Mouse (Mus musculus): ENCODE measurements at regions not wholly inside any gene's neighbourhood (a gene's known extent, or its start where the extent isn't known, plus 50 kb on each side); places are given as distances from the start of the nearest gene placed in this dataset.

GRCm38 (mm10) chr1:148965358-148965757 lies 995.7 kb downstream of the Pla2g4a start:
- H3K4me3 ChIP-seq (replicated peaks in 1 of 3; ENCODE audit: low read depth in 2 of 3, low read length in 2 of 3, poor library complexity in 1 of 3), result no peak overlapping the region
- no peak for DNase-seq (ENCODE audit: extremely low read depth)
- no peaks in the 10 kb centered on the region for H3K4me1 ChIP-seq (ENCODE audit: control insufficient read depth in 1 of 2, insufficient read depth in 2 of 2)
- TF ChIP-seq MXI1 (IDR thresholded peaks at IDR 0.05; ENCODE audit: low read depth, low read length), result no peak
- TF ChIP-seq MAZ (IDR thresholded peaks at IDR 0.05; ENCODE audit: low read depth, low read length), result no peak
- no peak for TF ChIP-seq RCOR1 (conservative IDR thresholded peaks at IDR 0.05; ENCODE audit: low read depth, low read length)
- no peak for TF ChIP-seq UBTF (IDR thresholded peaks at IDR 0.05; ENCODE audit: low read depth, low read length)
- TF ChIP-seq TBP (conservative IDR thresholded peaks at IDR 0.05; ENCODE audit: low read depth, low read length), result no peak
- no peak for TF ChIP-seq SIN3A (IDR thresholded peaks at IDR 0.05; ENCODE audit: low read length)
- no peaks in the 10 kb centered on the region for H3K79me2 ChIP-seq (replicated peaks; ENCODE audit: control insufficient read depth, extremely low read depth, insufficient read depth, poor library complexity, severe bottlenecking)
- in situ Hi-C loops (cut with MboI; ENCODE audit: low pct_ligation_motif_present, low pct_unique_long_range_greater_than_20kb, low sequenced_read_pairs), result no loop called here
- peaks cover 18% of the 10 kb centered on the region for H3K9me3 ChIP-seq (replicated peaks; ENCODE audit: low read length)
- H3K4me2 ChIP-seq (ENCODE audit: insufficient read depth, low read depth, poor library complexity, severe bottlenecking), result no peak overlapping the region
- H3K9ac ChIP-seq (ENCODE audit: insufficient read depth, low read depth), result no peak overlapping the region
- H3K27me3 ChIP-seq (replicated peaks), result no peaks in the 10 kb centered on the region
- dilution Hi-C loops (cut with MboI; ENCODE audit: extremely low pct_ligation_motif_present, extremely low pct_unique_long_range_greater_than_20kb, low sequenced_read_pairs), result no loop called here
- no peak overlapping the region for H3K27ac ChIP-seq (ENCODE audit: insufficient read depth, low read depth)
- no peaks in the 10 kb centered on the region for H3K36me3 ChIP-seq (replicated peaks in 1 of 2; ENCODE audit: control insufficient read depth in 1 of 2, insufficient read depth in 1 of 2, low read length in 1 of 2)

- Histone ChIP-seq H3K27ac (ENCODE audit: insufficient read depth, low read depth) (no peak overlapping the region), H3K4me3 (replicated peaks in 1 of 3; ENCODE audit: low read depth in 2 of 3, low read length in 2 of 3, poor library complexity in 1 of 3) (no peak overlapping the region), H3K27me3 (replicated peaks) (no peaks in the 10 kb centered on the region), H3K4me2 (ENCODE audit: insufficient read depth, low read depth, poor library complexity, severe bottlenecking) (no peak overlapping the region), H3K4me1 (ENCODE audit: control insufficient read depth in 1 of 2, insufficient read depth in 2 of 2) (no peaks in the 10 kb centered on the region), H3K9me3 (replicated peaks; ENCODE audit: low read length) (peaks cover 20% of the 10 kb centered on the region), H3K79me2 (replicated peaks; ENCODE audit: control insufficient read depth, extremely low read depth, insufficient read depth, poor library complexity, severe bottlenecking) (no peaks in the 10 kb centered on the region), H3K9ac (ENCODE audit: insufficient read depth, low read depth) (no peak overlapping the region), H3K36me3 (replicated peaks in 1 of 2; ENCODE audit: control insufficient read depth in 1 of 2, insufficient read depth in 1 of 2, low read length in 1 of 2) (no peaks in the 10 kb centered on the region)
- dilution Hi-C loops (cut with MboI; ENCODE audit: extremely low pct_ligation_motif_present, extremely low pct_unique_long_range_greater_than_20kb, low sequenced_read_pairs), result no loop called here
- in situ Hi-C loops (cut with MboI; ENCODE audit: low pct_ligation_motif_present, low pct_unique_long_range_greater_than_20kb, low sequenced_read_pairs), result no loop called here
- no peak for DNase-seq (ENCODE audit: extremely low read depth)
- TF ChIP-seq IRF4 (IDR thresholded peaks at IDR 0.05; ENCODE audit: low read depth, low read length) (no peak), BHLHE40 (IDR thresholded peaks at IDR 0.05; ENCODE audit: low read depth, low read length) (no peak), E2F4 (IDR thresholded peaks at IDR 0.05; ENCODE audit: insufficient replicate concordance, low read depth, low read length) (no peak), MEF2A (IDR thresholded peaks at IDR 0.05; ENCODE audit: borderline replicate concordance, low read depth, low read length) (no peak), ZMIZ1 (IDR thresholded peaks at IDR 0.05; ENCODE audit: low read depth, low read length) (no peak), JUN (IDR thresholded peaks at IDR 0.05; ENCODE audit: insufficient read depth, low read depth, low read length) (no peak), MXI1 (IDR thresholded peaks at IDR 0.05; ENCODE audit: low read depth, low read length) (no peak), RCOR1 (conservative IDR thresholded peaks at IDR 0.05; ENCODE audit: low read depth, low read length) (no peak), ETS1 (conservative IDR thresholded peaks at IDR 0.05; ENCODE audit: low read depth, low read length) (no peak)
These were observed 1026.7 kb downstream of the Pla2g4a start for GRCm38 (mm10) chr1:148934366-148934765.

- Histone ChIP-seq H3K27ac (ENCODE audit: insufficient read depth, low read depth) (no peak overlapping the region), H3K79me2 (replicated peaks; ENCODE audit: control insufficient read depth, extremely low read depth, insufficient read depth, poor library complexity, severe bottlenecking) (no peaks in the 10 kb centered on the region), H3K27me3 (replicated peaks) (no peaks in the 10 kb centered on the region), H3K9ac (ENCODE audit: insufficient read depth, low read depth) (no peak overlapping the region), H3K4me2 (ENCODE audit: insufficient read depth, low read depth, poor library complexity, severe bottlenecking) (no peak overlapping the region), H3K4me1 (ENCODE audit: control insufficient read depth in 1 of 2, insufficient read depth in 2 of 2) (no peaks in the 10 kb centered on the region), H3K36me3 (replicated peaks in 1 of 2; ENCODE audit: control insufficient read depth in 1 of 2, insufficient read depth in 1 of 2, low read length in 1 of 2) (no peaks in the 10 kb centered on the region), H3K9me3 (replicated peaks; ENCODE audit: low read length) (peaks cover 13% of the 10 kb centered on the region), H3K4me3 (replicated peaks in 1 of 3; ENCODE audit: low read depth in 2 of 3, low read length in 2 of 3, poor library complexity in 1 of 3) (no peak overlapping the region)
- in situ Hi-C loops (cut with MboI; ENCODE audit: low pct_ligation_motif_present, low pct_unique_long_range_greater_than_20kb, low sequenced_read_pairs) (no loop called here), dilution Hi-C loops (cut with MboI; ENCODE audit: extremely low pct_ligation_motif_present, extremely low pct_unique_long_range_greater_than_20kb, low sequenced_read_pairs) (no loop called here)
- no peak for DNase-seq (ENCODE audit: extremely low read depth)
- no peak for TF ChIP-seq CHD2 (IDR thresholded peaks at IDR 0.05; ENCODE audit: low read length)
- TF ChIP-seq KAT2A (IDR thresholded peaks at IDR 0.05; ENCODE audit: insufficient replicate concordance, low read length), result no peak
- TF ChIP-seq ZMIZ1 (IDR thresholded peaks at IDR 0.05; ENCODE audit: low read depth, low read length), result no peak
- TF ChIP-seq ZC3H11A (IDR thresholded peaks at IDR 0.05; ENCODE audit: low read depth, low read length), result no peak
- no peak for TF ChIP-seq RAD21 (IDR thresholded peaks at IDR 0.05; ENCODE audit: low read depth, low read length)
- no peak for TF ChIP-seq SIN3A (IDR thresholded peaks at IDR 0.05; ENCODE audit: low read length)
- no peak for TF ChIP-seq CTCF (conservative IDR thresholded peaks at IDR 0.05 in 1 of 2, IDR thresholded peaks at IDR 0.05 in 1 of 2; ENCODE audit: low read depth in 2 of 2, low read length in 2 of 2)
- no peak for TF ChIP-seq E2F4 (IDR thresholded peaks at IDR 0.05; ENCODE audit: insufficient replicate concordance, low read depth, low read length)
- TF ChIP-seq ELF1 (IDR thresholded peaks at IDR 0.05; ENCODE audit: low read depth, low read length), result no peak
- TF ChIP-seq CHD1 (IDR thresholded peaks at IDR 0.05; ENCODE audit: low read depth, low read length), result no peak
- no peak for TF ChIP-seq GABPA (IDR thresholded peaks at IDR 0.05; ENCODE audit: insufficient replicate concordance, low read depth, low read length)
- TF ChIP-seq RCOR1 (conservative IDR thresholded peaks at IDR 0.05; ENCODE audit: low read depth, low read length), result no peak
- TF ChIP-seq MAFK (IDR thresholded peaks at IDR 0.05; ENCODE audit: insufficient replicate concordance, low read length), result no peak
- TF ChIP-seq IRF4 (IDR thresholded peaks at IDR 0.05; ENCODE audit: low read depth, low read length), result no peak
These were observed 1036.6 kb downstream of the Pla2g4a start for GRCm38 (mm10) chr1:148924506-148924905.
